21 mouse cellular contexts compared by ENCODE assay signal in the genomic region with DNA sequence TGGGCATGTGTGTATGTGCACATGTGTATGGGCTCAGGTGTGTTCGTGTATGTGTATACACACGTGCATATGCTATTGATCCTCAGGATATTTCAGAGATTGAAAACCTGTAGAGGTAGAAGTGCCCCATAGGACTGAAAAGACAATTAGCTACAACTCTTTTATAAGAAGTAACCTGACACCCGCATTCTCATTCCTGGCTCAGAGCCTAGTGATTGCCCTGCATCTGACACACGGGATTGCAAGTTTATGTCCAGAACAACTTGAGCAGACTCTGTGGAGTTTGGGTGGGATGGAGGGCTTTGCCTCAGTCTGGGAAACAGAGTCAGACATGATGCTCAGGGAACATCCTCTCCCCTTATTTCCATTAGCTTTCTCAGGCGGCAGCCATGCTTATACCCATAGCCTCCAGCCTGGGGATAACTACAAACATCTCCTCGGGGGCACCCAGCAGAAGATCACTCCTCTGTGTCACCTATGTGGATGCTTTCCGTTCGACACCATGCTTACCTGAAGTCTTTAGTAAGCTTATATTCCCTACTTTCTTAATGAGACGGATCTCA. TPM values are rescaled to one million over a fixed set of nuclear protein-coding genes. Genes with fewer than 3 reads are reported as not detected.
DNase-seq lines count a peak whose midpoint lies in the region; ATAC-seq and TF ChIP-seq lines count a peak whose summit lies in the region.
"Had no signal": no experiment of that assay in that cellular context is flagged by ENCODE, and none has a peak within 500 bp of the region (broad histone marks: within the 10 kb centered on the region; RNA-seq: fewer than 3 reads in every experiment).

No protein-coding gene starts in this region.

- TF ChIP-seq CTCF in kidney, postnatal 0 days (IDR thresholded peaks at IDR 0.05; ENCODE audit: low read depth) = no peak
- TF ChIP-seq CTCF in stomach, postnatal 0 days (IDR thresholded peaks at IDR 0.05; ENCODE audit: low read depth) = no peak
- no peak for TF ChIP-seq CTCF in midbrain, postnatal 0 days (IDR thresholded peaks at IDR 0.05)

- no peak overlapping the region for H3K9ac ChIP-seq in forebrain, embryonic 11.5 days (ENCODE audit: low read length)
- H3K9ac ChIP-seq in forebrain, embryonic 16.5 days (replicated peaks; ENCODE audit: low read depth, low read length) = no peak overlapping the region
- H3K9ac ChIP-seq in kidney, postnatal 0 days (ENCODE audit: low read depth, low read length) = no peak overlapping the region
- H3K9ac ChIP-seq in stomach, embryonic 14.5 days (replicated peaks; ENCODE audit: low read depth, low read length) = no peak overlapping the region
- H3K9ac ChIP-seq in stomach, postnatal 0 days (ENCODE audit: low read length) = no peak overlapping the region
- H3K9ac ChIP-seq in limb, embryonic 14.5 days (ENCODE audit: low read depth, low read length, severe bottlenecking) = no peak overlapping the region; the same call in 1 of the 2 replicates
- H3K9ac ChIP-seq in midbrain, postnatal 0 days (replicated peaks; ENCODE audit: low read length, poor library complexity, severe bottlenecking) = no peak overlapping the region
- H3K9ac ChIP-seq: embryonic facial prominence, embryonic 12.5 days; heart, embryonic 13.5 days; hindbrain, embryonic 12.5 days had no signal

- H3K4me2 ChIP-seq in forebrain, embryonic 11.5 days (ENCODE audit: low read depth, low read length, severe bottlenecking) = no peak overlapping the region
- H3K4me2 ChIP-seq in forebrain, embryonic 16.5 days (ENCODE audit: low read length) = no peak overlapping the region
- H3K4me2 ChIP-seq in kidney, postnatal 0 days (ENCODE audit: low read length) = no peak overlapping the region
- H3K4me2 ChIP-seq in stomach, embryonic 14.5 days (replicated peaks; ENCODE audit: low read depth, low read length) = no peak overlapping the region
- no peak overlapping the region for H3K4me2 ChIP-seq in stomach, postnatal 0 days (replicated peaks; ENCODE audit: low read depth)
- no peak overlapping the region for H3K4me2 ChIP-seq in limb, embryonic 14.5 days (replicated peaks; ENCODE audit: low read depth, low read length, severe bottlenecking)
- H3K4me2 ChIP-seq in midbrain, postnatal 0 days (ENCODE audit: low read depth, low read length, poor library complexity, severe bottlenecking) = no peak overlapping the region
- H3K4me2 ChIP-seq: embryonic facial prominence, embryonic 12.5 days; heart, embryonic 13.5 days; hindbrain, embryonic 12.5 days had no signal

- no peaks in the 10 kb centered on the region for H3K4me1 ChIP-seq in forebrain, embryonic 11.5 days (replicated peaks; ENCODE audit: control insufficient read depth, insufficient read depth, low read length)
- no peaks in the 10 kb centered on the region; the same call in 1 of the 2 replicates for H3K4me1 ChIP-seq in forebrain, embryonic 16.5 days (replicated peaks; ENCODE audit: control insufficient read depth, insufficient read depth, low read length)
- H3K4me1 ChIP-seq in kidney, postnatal 0 days (replicated peaks; ENCODE audit: insufficient read depth, low read length) = no peaks in the 10 kb centered on the region; the same call in 1 of the 2 replicates
- peaks cover 5% of the 10 kb centered on the region; the same call in 1 of the 2 replicates for H3K4me1 ChIP-seq in stomach, embryonic 14.5 days (ENCODE audit: control insufficient read depth, insufficient read depth, low read length)
- H3K4me1 ChIP-seq in stomach, postnatal 0 days (replicated peaks; ENCODE audit: control insufficient read depth, insufficient read depth) = 0 out of 2 replicates have a peak, but pooled peaks cover 2% of the 10 kb centered on the region
- peaks cover 57% of the 10 kb centered on the region for H3K4me1 ChIP-seq in limb, embryonic 14.5 days (ENCODE audit: control insufficient read depth, insufficient read depth, low read length)
- H3K4me1 ChIP-seq in midbrain, postnatal 0 days (ENCODE audit: insufficient read depth, low read length) = no peaks in the 10 kb centered on the region
- H3K4me1 ChIP-seq: heart, embryonic 13.5 days had no signal

- 84% methylated on average over 9 of the region's 9 CpGs for WGBS in forebrain, embryonic 11.5 days
- WGBS in forebrain, embryonic 16.5 days = 78% methylated on average over 9 of the region's 9 CpGs
- WGBS in kidney, postnatal 0 days = 69% methylated on average over 9 of the region's 9 CpGs
- 73% methylated on average over 9 of the region's 9 CpGs for WGBS in stomach, embryonic 14.5 days
- 72% methylated on average over 9 of the region's 9 CpGs for WGBS in stomach, postnatal 0 days
- 64% methylated on average over 9 of the region's 9 CpGs for WGBS in limb, embryonic 14.5 days
- WGBS in midbrain, postnatal 0 days = 79% methylated on average over 9 of the region's 9 CpGs

- ATAC-seq in forebrain, embryonic 11.5 days (replicated peaks; ENCODE audit: low FRiP score) = no peak
- no peak for ATAC-seq in forebrain, embryonic 16.5 days
- ATAC-seq in kidney, postnatal 0 days (replicated peaks; ENCODE audit: low FRiP score, low read depth) = no peak; the same call in 1 of the 2 replicates
- peak; percentile 29; the same call in 1 of the 2 replicates for ATAC-seq in stomach, embryonic 14.5 days (ENCODE audit: insufficient number of reproducible peaks, insufficient read depth, low FRiP score, low read depth)
- no peak for ATAC-seq in stomach, postnatal 0 days (ENCODE audit: low FRiP score, low TSS enrichment)
- no peak for ATAC-seq in limb, embryonic 14.5 days (ENCODE audit: low FRiP score, low read depth)
- ATAC-seq in midbrain, postnatal 0 days (ENCODE audit: low FRiP score) = no peak
- ATAC-seq: forebrain, embryonic 14.5 days; hindbrain, embryonic 16.5 days; inflammation-experienced regulatory T-cells, adult 6 months had no signal

- peak; percentile 8 for DNase-seq in forebrain, embryonic 11.5 days (ENCODE audit: low spot score)
- DNase-seq in kidney, postnatal 0 days (ENCODE audit: low spot score) = peak; percentile 47
- DNase-seq in kidney, postnatal 25 days = no peak
- DNase-seq in stomach, postnatal 0 days (ENCODE audit: low spot score) = no peak
- DNase-seq in limb, embryonic 14.5 days (ENCODE audit: low spot score) = no peak
- no peak for DNase-seq in midbrain, postnatal 0 days (ENCODE audit: low spot score)
- DNase-seq: adrenal gland, adult 8-10 months; adrenal gland, postnatal 36 days; cerebellum, adult 2 months; cerebellum, postnatal 10 days; gastrocnemius, postnatal 10 days; heart, postnatal 36 days had no signal

- TF ChIP-seq EP300 in stomach, postnatal 0 days (optimal IDR thresholded peaks at IDR 0.05) = no peak

- TF ChIP-seq POLR2A in limb, embryonic 14.5 days (IDR thresholded peaks at IDR 0.05; ENCODE audit: borderline replicate concordance, extremely low read depth, insufficient read depth, insufficient read length) = no peak

- no peak overlapping the region for H3K4me3 ChIP-seq in forebrain, embryonic 11.5 days (ENCODE audit: low read depth, low read length)
- no peak overlapping the region for H3K4me3 ChIP-seq in forebrain, embryonic 16.5 days (replicated peaks; ENCODE audit: low read length)
- no peak overlapping the region for H3K4me3 ChIP-seq in kidney, postnatal 0 days (replicated peaks; ENCODE audit: low read depth, low read length)
- H3K4me3 ChIP-seq in stomach, embryonic 14.5 days (ENCODE audit: low read depth, low read length) = no peak overlapping the region
- no peak overlapping the region for H3K4me3 ChIP-seq in stomach, postnatal 0 days (ENCODE audit: low read depth, low read length)
- no peak overlapping the region for H3K4me3 ChIP-seq in limb, embryonic 14.5 days (replicated peaks; ENCODE audit: low read length)
- H3K4me3 ChIP-seq in midbrain, postnatal 0 days (ENCODE audit: low read depth, low read length) = no peak overlapping the region
- H3K4me3 ChIP-seq: embryonic facial prominence, embryonic 12.5 days; heart, embryonic 13.5 days; hindbrain, embryonic 12.5 days had no signal

- H3K27me3 ChIP-seq in forebrain, embryonic 11.5 days (ENCODE audit: control insufficient read depth, insufficient read depth, low read length) = no peaks in the 10 kb centered on the region
- no peaks in the 10 kb centered on the region for H3K27me3 ChIP-seq in forebrain, embryonic 16.5 days (replicated peaks; ENCODE audit: control insufficient read depth, insufficient read depth, low read length)
- H3K27me3 ChIP-seq in kidney, postnatal 0 days (ENCODE audit: insufficient read depth, low read length) = no peaks in the 10 kb centered on the region
- H3K27me3 ChIP-seq in stomach, embryonic 14.5 days (ENCODE audit: control insufficient read depth, insufficient read depth, low read length) = no peaks in the 10 kb centered on the region
- H3K27me3 ChIP-seq in stomach, postnatal 0 days (ENCODE audit: control insufficient read depth, insufficient read depth, low read length) = no peaks in the 10 kb centered on the region
- H3K27me3 ChIP-seq in limb, embryonic 14.5 days (ENCODE audit: control insufficient read depth, insufficient read depth, low read length) = no peaks in the 10 kb centered on the region
- H3K27me3 ChIP-seq in midbrain, postnatal 0 days (ENCODE audit: insufficient read depth, low read length) = no peaks in the 10 kb centered on the region
- H3K27me3 ChIP-seq: CH12.LX; embryonic facial prominence, embryonic 12.5 days; heart, embryonic 13.5 days; hindbrain, embryonic 12.5 days had no signal

- H3K9me3 ChIP-seq in forebrain, embryonic 11.5 days (ENCODE audit: control insufficient read depth, low read length) = no peaks in the 10 kb centered on the region
- H3K9me3 ChIP-seq in forebrain, embryonic 16.5 days (ENCODE audit: control insufficient read depth, low read length) = no peaks in the 10 kb centered on the region
- no peaks in the 10 kb centered on the region for H3K9me3 ChIP-seq in kidney, postnatal 0 days (replicated peaks; ENCODE audit: low read length)
- no peaks in the 10 kb centered on the region for H3K9me3 ChIP-seq in stomach, embryonic 14.5 days (ENCODE audit: control insufficient read depth, low read depth, low read length)
- no peaks in the 10 kb centered on the region for H3K9me3 ChIP-seq in stomach, postnatal 0 days (ENCODE audit: control insufficient read depth, low read length)
- H3K9me3 ChIP-seq in limb, embryonic 14.5 days (ENCODE audit: control insufficient read depth, low read length) = no peaks in the 10 kb centered on the region
- no peaks in the 10 kb centered on the region for H3K9me3 ChIP-seq in midbrain, postnatal 0 days (ENCODE audit: low read length)
- H3K9me3 ChIP-seq: embryonic facial prominence, embryonic 12.5 days; heart, embryonic 13.5 days; hindbrain, embryonic 12.5 days had no signal

- no peak overlapping the region for H3K27ac ChIP-seq in forebrain, embryonic 11.5 days (ENCODE audit: low read depth, low read length)
- no peak overlapping the region for H3K27ac ChIP-seq in forebrain, embryonic 16.5 days (ENCODE audit: low read length)
- no peak overlapping the region for H3K27ac ChIP-seq in kidney, postnatal 0 days
- H3K27ac ChIP-seq in stomach, embryonic 14.5 days (ENCODE audit: low read length) = no peak overlapping the region
- no peak overlapping the region; the same call in 1 of the 2 replicates for H3K27ac ChIP-seq in stomach, postnatal 0 days (replicated peaks)
- H3K27ac ChIP-seq in limb, embryonic 14.5 days (replicated peaks; ENCODE audit: low read depth, low read length) = 0 out of 2 replicates have a peak overlapping the region, but pooled peaks have one; percentile 19
- no peak overlapping the region for H3K27ac ChIP-seq in midbrain, postnatal 0 days (ENCODE audit: low read depth, low read length)
- H3K27ac ChIP-seq: embryonic facial prominence, embryonic 12.5 days; heart, embryonic 13.5 days; hindbrain, embryonic 12.5 days had no signal

- H3K36me3 ChIP-seq in forebrain, embryonic 11.5 days (ENCODE audit: control insufficient read depth, insufficient read depth, low read length) = no peaks in the 10 kb centered on the region
- no peaks in the 10 kb centered on the region for H3K36me3 ChIP-seq in forebrain, embryonic 16.5 days (ENCODE audit: control insufficient read depth, insufficient read depth)
- peaks cover 25% of the 10 kb centered on the region; the same call in 1 of the 2 replicates for H3K36me3 ChIP-seq in kidney, postnatal 0 days (ENCODE audit: insufficient read depth, low read length)
- H3K36me3 ChIP-seq in stomach, embryonic 14.5 days (ENCODE audit: control insufficient read depth, insufficient read depth, low read length) = peaks cover 25% of the 10 kb centered on the region
- 0 out of 2 replicates have a peak, but pooled peaks cover 4% of the 10 kb centered on the region for H3K36me3 ChIP-seq in stomach, postnatal 0 days (ENCODE audit: control insufficient read depth, insufficient read depth, low read length)
- peaks cover 68% of the 10 kb centered on the region for H3K36me3 ChIP-seq in limb, embryonic 14.5 days (ENCODE audit: control insufficient read depth, insufficient read depth, low read length)
- H3K36me3 ChIP-seq in midbrain, postnatal 0 days (ENCODE audit: insufficient read depth, low read length) = no peaks in the 10 kb centered on the region
- H3K36me3 ChIP-seq: heart, embryonic 13.5 days; hindbrain, embryonic 12.5 days had no signal

RNA-seq across cellular contexts. Expression of gene Lrig3, which starts 18.6 kb away (rescaled TPM):
- 10.9 and 11.2 TPM in 2 replicates for polyA plus RNA-seq in forebrain, embryonic 11.5 days (2014; fragmentation: Nextera tagmentation; extraction: Ambion mirVana)
- polyA plus RNA-seq in forebrain, embryonic 16.5 days (2015; fragmentation: Nextera tagmentation; extraction: Ambion mirVana) = 2.1 and 2.6 TPM in 2 replicates
- polyA plus RNA-seq in kidney, postnatal 0 days (2015; fragmentation: Nextera tagmentation; extraction: Ambion mirVana) = 14.9 and 16.0 TPM in 2 replicates
- polyA plus RNA-seq in stomach, embryonic 14.5 days (2014; fragmentation: Nextera tagmentation; extraction: Ambion mirVana) = 37.0 and 37.5 TPM in 2 replicates
- 11.3 and 11.6 TPM in 2 replicates for polyA plus RNA-seq in stomach, postnatal 0 days (2015; fragmentation: Nextera tagmentation; extraction: Ambion mirVana)
- 84.9 and 106 TPM in 2 replicates for polyA plus RNA-seq in limb, embryonic 14.5 days (2012; rRNA removed)
- polyA plus RNA-seq in limb, embryonic 14.5 days (2014; fragmentation: Nextera tagmentation; extraction: Ambion mirVana) = 47.0 and 61.6 TPM in 2 replicates
- total RNA-seq in midbrain, postnatal 0 days (2014; rRNA removed) = 5.8 and 7.5 TPM in 2 replicates
- polyA plus RNA-seq in midbrain, postnatal 0 days (2015; fragmentation: Nextera tagmentation; extraction: Ambion mirVana) = 1.6 and 2.3 TPM in 2 replicates
- total RNA-seq: CH12.LX had no signal
- polyA plus RNA-seq: inflammation-experienced regulatory T-cells, adult 6 months had no signal

Comparison
In these comparisons a context has a peak if more than half of its experiments do, and no peak if none do; other contexts are left out.
1. DNase-seq: peak in forebrain, embryonic 11.5 days (single experiment) and kidney, postnatal 0 days (single experiment); none in kidney, postnatal 25 days (0 of 2), stomach, postnatal 0 days (single experiment), limb, embryonic 14.5 days (single experiment) and midbrain, postnatal 0 days (single experiment).